Mouse (Mus musculus) ZHBTc4 (cell line): Measurements from ENCODE around the gene Gm14226.
"Not testable (repeated sequence)": the region's sequence is repeated elsewhere in the genome, so short reads cannot be mapped to it uniquely, and the experiment has no call there.

Experiments used
- DNase-seq: peaks from one replicate; pipeline ENCODE4 v3.0.0-alpha.2; 2011; ENCODE audit warnings: low read depth, low spot score

Gene Gm14226

DNA sequence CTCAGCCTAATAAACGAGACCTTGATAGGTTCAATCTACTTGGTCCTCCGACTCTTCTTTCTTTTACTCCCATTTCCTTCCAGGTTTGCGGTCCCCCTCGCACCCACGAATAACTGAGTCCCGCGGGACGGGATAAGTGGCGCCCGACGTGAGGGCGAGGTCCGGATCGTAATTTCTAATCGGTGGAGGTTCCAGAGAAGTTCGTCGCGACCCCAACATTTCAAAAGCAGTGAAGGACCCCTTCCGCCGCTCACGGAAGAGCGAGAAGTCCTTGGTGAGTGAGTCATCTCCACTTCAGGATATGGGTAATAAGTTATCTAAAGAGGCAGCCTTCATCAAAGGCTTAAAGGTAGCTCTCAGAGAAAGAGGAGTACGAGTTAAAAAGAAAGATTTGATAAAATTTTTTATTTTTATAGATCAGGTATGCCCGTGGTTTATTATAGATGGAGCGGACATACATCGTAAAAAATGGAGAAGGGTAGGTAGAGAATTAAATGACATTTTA, at the start of gene Gm14226:
Gene Gm14226, plus strand, starts transcription at position 16 of the 505 bp plus-strand sequence.
- DNase-seq = not testable (repeated sequence)

DNA sequence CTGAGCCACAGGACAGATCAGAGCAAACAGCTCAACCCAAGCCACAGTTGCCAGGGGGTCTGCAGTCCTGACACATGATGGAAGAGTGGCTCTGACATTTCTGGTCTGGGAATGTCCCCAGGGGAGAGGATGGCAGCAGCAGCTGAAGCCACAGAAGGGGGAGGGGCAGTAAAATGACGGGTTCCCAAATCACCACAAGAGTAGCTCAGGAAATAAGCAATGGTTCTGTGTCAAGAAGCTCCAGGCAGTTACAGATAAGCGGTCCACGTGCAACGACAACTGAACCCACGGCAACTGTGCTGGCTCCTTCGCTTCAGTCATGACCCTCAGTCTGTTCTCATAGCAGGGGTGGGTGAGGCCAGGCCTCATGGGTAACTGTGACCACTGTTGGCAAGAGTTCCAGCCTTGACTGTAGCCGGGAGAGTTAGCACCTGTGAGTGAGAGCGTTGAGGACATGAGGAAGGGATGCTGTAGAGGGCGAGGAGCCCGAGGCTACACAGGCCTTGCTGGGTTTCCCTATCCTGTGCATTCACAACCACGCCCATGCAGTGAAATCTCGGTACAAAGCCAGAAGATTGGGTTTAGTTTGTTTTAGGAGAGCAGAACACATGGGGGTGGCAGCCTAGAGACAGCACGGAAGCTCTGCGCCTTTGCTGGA, 48.2 kb upstream of the Gm14226 start:
- peak; percentile 77 for DNase-seq

DNA sequence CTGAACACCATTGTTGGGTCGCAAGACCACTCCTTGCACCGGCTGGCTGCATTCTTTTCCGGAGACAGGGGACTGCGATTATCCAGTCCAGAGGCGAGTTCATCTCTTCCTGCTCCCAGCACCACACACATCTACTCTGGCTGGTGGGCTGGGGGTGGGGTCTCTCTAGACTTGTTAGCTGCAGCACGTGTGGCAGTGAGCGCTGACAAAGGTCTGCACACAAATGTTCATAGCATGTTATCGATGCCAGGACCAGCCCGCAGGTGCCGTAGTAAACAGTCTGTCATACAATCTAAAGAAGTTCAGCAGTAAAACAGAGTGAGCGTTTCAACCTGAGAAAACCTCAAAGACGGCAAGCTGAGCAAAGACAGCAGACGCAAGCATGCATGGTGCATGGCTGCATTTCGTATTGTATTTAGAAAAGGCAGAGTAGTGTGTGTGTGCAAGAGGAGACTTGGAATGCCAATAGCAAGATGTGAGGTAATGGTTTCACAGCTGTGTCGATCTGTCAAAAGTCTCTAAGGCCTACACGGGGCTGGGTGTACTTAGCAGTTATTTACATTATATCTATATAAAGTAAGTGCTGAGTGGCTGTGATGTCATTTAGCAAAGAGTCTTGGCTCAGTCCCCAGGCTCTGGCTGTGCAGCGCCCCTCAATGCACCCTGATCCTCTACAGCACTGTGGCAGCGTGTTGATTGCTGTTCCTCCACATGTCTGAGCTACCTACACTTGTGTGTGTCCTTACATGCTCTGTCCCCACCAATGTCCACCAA, 46.0 kb upstream of the Gm14226 start:
- DNase-seq = no peak

DNA sequence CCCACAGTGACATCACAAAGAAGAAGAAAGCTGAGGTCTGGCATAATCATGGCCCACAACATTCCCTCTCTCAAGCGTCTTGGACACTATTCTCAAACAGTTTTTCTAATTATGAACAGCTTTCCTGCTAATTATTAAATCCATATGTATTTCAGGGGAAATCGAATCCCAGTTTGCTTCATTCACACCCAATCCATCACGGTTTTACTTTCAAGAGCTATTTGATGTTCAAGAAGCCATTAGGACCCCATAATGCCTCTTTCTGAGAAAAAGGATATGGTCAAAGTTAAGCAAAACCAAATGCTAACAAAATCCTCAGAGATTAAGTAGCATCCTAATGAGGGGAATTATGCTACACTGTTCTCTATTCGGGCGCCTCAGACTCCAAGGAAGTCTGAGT, 45.1 kb upstream of the Gm14226 start:
- no peak for DNase-seq

DNA sequence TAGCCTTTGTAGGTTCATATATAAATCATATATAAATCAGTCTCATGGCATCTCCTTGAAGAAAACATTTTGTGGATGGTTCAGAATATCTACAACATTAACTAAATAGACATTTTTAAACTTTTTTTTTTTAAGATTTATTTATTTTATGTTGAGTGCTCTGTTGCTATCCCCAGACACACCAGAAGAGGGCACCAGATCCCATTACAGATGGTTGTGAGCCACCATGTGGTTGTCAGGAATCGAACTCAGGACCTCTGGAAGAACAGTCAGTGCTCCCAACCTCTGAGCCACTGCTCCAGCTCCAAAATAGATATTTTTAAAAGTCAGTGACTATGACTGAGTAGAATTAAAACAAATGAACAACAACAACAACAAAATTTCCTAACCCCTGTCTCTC, 31.5 kb upstream of the Gm14226 start:
- no peak for DNase-seq

DNA sequence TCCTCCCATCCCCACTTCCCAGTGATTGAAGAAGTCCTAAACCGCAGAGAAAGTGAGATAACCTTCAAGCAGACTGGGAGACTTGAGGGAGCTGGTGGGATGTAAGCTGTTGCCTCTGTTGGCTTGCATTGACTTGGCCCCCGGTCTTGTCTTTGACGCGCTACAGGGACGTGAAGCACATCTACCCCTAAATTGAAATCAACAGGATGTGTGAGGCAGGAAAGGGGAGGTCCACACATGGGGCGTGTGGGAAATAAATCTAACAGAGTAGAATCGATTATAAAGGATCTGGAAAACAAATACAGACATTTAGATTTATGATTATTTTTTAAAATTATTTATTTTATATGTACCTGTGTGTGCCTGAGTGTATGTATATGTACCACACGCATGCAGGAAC, 26.7 kb upstream of the Gm14226 start:
- no peak for DNase-seq

DNA sequence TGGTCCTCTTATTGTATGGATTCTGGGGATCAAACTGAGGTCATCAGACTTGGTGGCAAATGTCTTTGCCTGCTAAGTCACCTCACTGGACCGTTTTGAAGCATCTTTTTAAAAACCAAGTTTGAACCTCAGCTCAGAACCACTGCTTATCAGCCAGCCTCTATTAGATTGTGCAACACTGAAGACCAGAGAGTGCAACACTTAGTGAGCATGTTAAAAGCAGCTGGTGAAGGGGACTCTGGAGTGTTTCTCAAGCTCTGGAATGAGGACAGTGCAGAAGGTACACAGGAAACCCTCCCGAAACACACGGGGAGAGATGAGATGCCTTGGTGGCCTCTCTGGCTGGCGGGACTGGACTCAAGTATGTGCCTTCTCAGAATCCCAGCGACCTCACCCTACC, 26.0 kb upstream of the Gm14226 start:
- DNase-seq = no peak

- no peak for DNase-seq
Observed at GRCm38 (mm10) chr2:155005491-155005890, 12.6 kb upstream of the Gm14226 start.

DNA sequence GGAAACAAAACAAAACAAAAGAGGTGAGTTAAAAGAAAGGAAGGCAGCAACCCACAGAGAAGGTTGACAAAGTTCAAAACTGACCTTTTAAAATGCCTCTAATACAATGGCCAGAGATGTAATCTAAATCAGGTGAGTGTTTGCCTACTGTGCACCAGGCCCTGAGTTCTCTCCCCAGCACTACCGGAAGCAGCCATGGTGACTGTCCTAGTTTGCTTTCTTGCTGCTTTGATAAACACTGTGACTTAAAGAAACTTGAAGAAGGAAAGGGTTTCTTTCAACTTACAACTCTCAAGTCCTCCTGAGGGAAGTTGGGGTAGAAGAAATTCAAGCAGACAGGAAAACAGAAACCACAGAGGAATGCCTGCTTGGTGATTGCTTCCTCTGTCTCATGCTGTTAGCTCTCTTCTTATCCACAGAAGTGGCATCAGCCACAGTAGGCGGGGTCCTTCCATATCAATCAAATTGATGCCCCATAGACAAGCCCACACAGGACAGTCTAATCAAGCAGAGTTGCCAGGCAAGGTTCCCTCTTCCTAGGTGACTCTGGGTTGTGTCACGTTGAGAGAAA, 6.9 kb upstream of the Gm14226 start:
- peak; percentile 78 for DNase-seq

- no peak for DNase-seq
Observed at GRCm38 (mm10) chr2:155012991-155013390, 5.1 kb upstream of the Gm14226 start.

DNA sequence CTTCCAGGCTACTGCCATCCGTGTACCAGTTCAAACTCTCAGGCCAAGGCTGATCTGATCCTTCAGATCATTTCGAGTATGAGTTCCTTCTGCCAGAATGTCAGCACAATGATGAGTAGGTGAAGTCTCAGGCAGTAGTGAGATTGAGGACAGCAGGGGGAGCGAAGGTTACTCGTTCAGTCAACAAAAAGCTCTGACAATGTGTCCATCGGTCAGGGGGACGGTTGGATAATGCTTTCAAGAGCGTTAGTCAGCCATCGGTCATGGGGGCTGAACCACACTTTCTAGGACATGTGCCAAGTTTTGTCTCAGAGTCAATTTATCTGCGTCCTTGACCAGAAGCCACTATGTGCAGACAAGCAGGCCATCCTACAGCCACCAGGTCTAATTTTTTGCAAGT, 1.3 kb upstream of the Gm14226 start:
- DNase-seq = not testable (repeated sequence)

- no peak for DNase-seq
Observed at GRCm38 (mm10) chr2:155018762-155019641, 936 bp downstream of the Gm14226 start.

DNA sequence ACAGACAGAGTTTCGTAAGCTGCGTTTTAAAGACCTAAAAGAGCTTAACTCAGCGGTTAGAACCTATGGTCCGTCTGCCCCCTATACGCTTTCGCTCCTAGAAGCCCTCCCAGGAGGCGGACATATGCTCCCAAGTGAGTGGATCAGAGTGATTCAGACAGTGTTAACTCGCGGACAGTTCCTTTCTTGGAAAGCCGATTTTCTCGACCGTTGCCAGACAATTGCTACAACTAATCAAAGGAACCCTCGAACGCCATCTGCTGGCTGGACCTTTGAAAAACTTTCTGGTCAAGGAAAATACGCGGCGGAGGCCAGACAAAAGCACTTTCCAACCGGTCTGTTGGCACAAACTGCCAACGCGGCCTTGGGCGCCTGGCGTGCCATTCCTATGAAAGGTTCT, 1.6 kb downstream of the Gm14226 start:
- no peak for DNase-seq

- not testable (repeated sequence) for DNase-seq
Observed at GRCm38 (mm10) chr2:155020247-155020826, 2.3 kb downstream of the Gm14226 start.

GRCm38 (mm10) chr2:155030831-155031230, 12.8 kb downstream of the Gm14226 start:
- DNase-seq = no peak

GRCm38 (mm10) chr2:155032938-155033710, 15.1 kb downstream of the Gm14226 start:
- DNase-seq = peak; percentile 2

- DNase-seq = peak; percentile 1
Observed at GRCm38 (mm10) chr2:155039956-155040355, 21.9 kb downstream of the Gm14226 start.

- no peak for DNase-seq
Observed at GRCm38 (mm10) chr2:155044542-155044941, 26.5 kb downstream of the Gm14226 start.

GRCm38 (mm10) chr2:155045075-155045474, 27.0 kb downstream of the Gm14226 start:
- no peak for DNase-seq

- no peak for DNase-seq
Observed at GRCm38 (mm10) chr2:155046803-155047202, 28.7 kb downstream of the Gm14226 start.
